Mouse (Mus musculus) embryonic facial prominence, embryonic 11.5 days (tissue): ENCODE measurements around the gene Eng. TPM values are rescaled to one million over a fixed set of nuclear protein-coding genes. Genes with fewer than 3 reads are reported as not detected.

Source experiments
- ATAC-seq: fragments of 200-750 bp; cut with Nextera tagmentation; replicated peaks from 2 replicates; pipeline ENCODE4 v1.8.0; 2017; ENCODE audit warnings: low read depth; ENCODE audit not compliant: insufficient number of reproducible peaks, low FRiP score, low TSS enrichment
- DNase-seq: peaks from one replicate; pipeline ENCODE4 v3.0.0-alpha.2; 2015; ENCODE audit warnings: low spot score
- H3K27ac ChIP-seq: fragments of 300-500 bp; sonication (generic); replicated peaks from 2 replicates; pipeline ENCODE4 v1.5.1; 2014; ENCODE audit warnings: mild to moderate bottlenecking, low read depth, low read length, control low read depth
- H3K27me3 ChIP-seq: fragments of 300-500 bp; sonication (generic); 2 replicates; pipeline ENCODE4 v1.6.1; 2014; ENCODE audit warnings: mild to moderate bottlenecking, low read length, moderate library complexity, mixed read lengths; ENCODE audit not compliant: control insufficient read depth, insufficient read depth
- H3K36me3 ChIP-seq: fragments of 300-500 bp; sonication (generic); replicated peaks from 2 replicates; pipeline ENCODE4 v1.6.1; 2014; ENCODE audit warnings: low read depth, mild to moderate bottlenecking, low read length, moderate library complexity, mixed read lengths; ENCODE audit not compliant: control insufficient read depth, insufficient read depth
- H3K4me1 ChIP-seq: fragments of 300-500 bp; sonication (generic); 2 replicates; pipeline ENCODE4 v1.6.1; 2014; ENCODE audit warnings: low read length, mixed read lengths; ENCODE audit not compliant: control insufficient read depth, insufficient read depth
- H3K4me2 ChIP-seq: fragments of 300-500 bp; sonication (generic); 2 replicates; pipeline ENCODE4 v1.6.1; 2014; ENCODE audit warnings: low read depth, mild to moderate bottlenecking, control low read depth, low read length, moderate library complexity
- H3K4me3 ChIP-seq: fragments of 300-500 bp; sonication (generic); 2 replicates; pipeline ENCODE4 v1.5.1; 2014; ENCODE audit warnings: low read depth, low read length, control low read depth
- H3K9ac ChIP-seq: fragments of 300-500 bp; sonication (generic); replicated peaks from 2 replicates; pipeline ENCODE4 v1.6.1; 2014; ENCODE audit warnings: mild to moderate bottlenecking, control low read depth, low read length
- H3K9me3 ChIP-seq: fragments of 300-500 bp; sonication (generic); replicated peaks from 2 replicates; pipeline ENCODE4 v1.6.1; 2016; ENCODE audit warnings: mild to moderate bottlenecking, low read length, inconsistent platforms, mixed read lengths; ENCODE audit not compliant: control insufficient read depth
- WGBS: fragments of 180-500 bp; shearing (Covaris S2); extraction: QIAGEN DNeasy Blood & Tissue Kit; methylation state at CpG from one replicate; pipeline ENCODE4 v1.1.7; 2014; 5-methylcytosine and 5-hydroxymethylcytosine counted together
- polyA plus RNA-seq: library from polyadenylated mRNA; unstranded; fragments of >200 nt; fragmentation: Nextera tagmentation; extraction: Ambion mirVana; gene quantifications from 2 replicates; pipeline ENCODE4 v1.2.1, GENCODE M21; 2014

Gene Eng
- polyA plus RNA-seq, 1 experiment from 2014 or later: 19.2 TPM

DNA sequence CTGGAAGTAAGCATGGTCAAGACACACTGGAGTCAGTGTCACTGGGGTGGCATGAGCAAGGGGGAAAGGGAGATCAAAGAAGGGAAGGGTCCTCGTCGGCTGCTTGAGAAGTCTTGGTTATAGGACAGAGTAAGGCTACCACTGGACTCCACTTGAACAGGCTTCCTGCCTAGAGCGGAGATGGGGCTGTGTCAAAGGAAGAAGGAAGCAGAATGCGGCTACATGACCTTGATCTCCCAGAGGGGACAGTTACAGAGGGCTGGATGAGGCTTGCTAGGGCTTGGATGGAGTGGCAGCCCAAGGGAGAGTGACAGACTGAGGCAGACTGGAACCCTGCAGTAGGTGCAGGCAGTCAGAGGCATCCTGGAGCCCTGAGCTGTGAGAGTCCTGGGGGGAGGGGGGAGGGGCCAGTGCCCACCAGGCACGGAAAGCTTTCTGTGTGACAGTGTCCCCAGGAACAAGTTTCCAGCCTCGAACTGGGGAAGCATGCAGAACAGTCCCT lies 5.8 kb upstream of the Eng start:
- ATAC-seq (no peak), DNase-seq (no peak)
- no peak overlapping the region for H3K27ac ChIP-seq
- H3K36me3 ChIP-seq: no peaks in the 10 kb centered on the region
- peak overlapping the region; percentile 22; the same call in 1 of the 2 replicates for H3K9ac ChIP-seq
- WGBS: 57% methylated on average over 6 of the region's 6 CpGs
- no peaks in the 10 kb centered on the region for H3K27me3 ChIP-seq
- no peaks in the 10 kb centered on the region; the same call in 1 of the 2 replicates for H3K4me1 ChIP-seq
- no peaks in the 10 kb centered on the region for H3K9me3 ChIP-seq
- no peak overlapping the region for H3K4me3 ChIP-seq
- no peak overlapping the region for H3K4me2 ChIP-seq

DNA sequence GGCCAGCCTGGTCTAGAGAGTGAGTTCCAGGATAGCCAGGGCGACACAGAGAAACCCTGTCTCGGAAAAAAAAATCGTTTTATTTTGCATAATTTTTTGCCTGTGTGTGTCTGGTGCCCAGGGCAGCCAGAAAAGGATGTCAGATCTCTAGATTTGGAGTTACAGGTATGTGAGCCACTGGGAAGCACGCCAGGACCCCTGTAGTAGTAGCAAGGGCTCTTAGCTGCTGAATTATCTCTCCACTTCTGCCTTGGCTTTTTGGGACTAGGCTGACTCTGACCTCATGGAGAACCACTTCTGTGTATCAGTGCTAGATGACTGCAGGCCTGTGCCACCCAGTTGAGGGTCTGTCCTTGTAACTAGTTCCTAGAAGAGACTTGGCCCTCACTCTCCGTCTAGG lies 4.6 kb upstream of the Eng start:
- no peak for DNase-seq
- H3K27me3 ChIP-seq: no peaks in the 10 kb centered on the region
- H3K4me1 ChIP-seq: no peaks in the 10 kb centered on the region; the same call in 1 of the 2 replicates
- H3K4me3 ChIP-seq: no peak overlapping the region
- no peaks in the 10 kb centered on the region for H3K36me3 ChIP-seq
- H3K9ac ChIP-seq: no peak overlapping the region
- no peaks in the 10 kb centered on the region for H3K9me3 ChIP-seq
- no peak overlapping the region for H3K4me2 ChIP-seq
- no peak overlapping the region for H3K27ac ChIP-seq
- no peak for ATAC-seq
- WGBS: 88% methylated on average over 5 of the region's 5 CpGs

DNA sequence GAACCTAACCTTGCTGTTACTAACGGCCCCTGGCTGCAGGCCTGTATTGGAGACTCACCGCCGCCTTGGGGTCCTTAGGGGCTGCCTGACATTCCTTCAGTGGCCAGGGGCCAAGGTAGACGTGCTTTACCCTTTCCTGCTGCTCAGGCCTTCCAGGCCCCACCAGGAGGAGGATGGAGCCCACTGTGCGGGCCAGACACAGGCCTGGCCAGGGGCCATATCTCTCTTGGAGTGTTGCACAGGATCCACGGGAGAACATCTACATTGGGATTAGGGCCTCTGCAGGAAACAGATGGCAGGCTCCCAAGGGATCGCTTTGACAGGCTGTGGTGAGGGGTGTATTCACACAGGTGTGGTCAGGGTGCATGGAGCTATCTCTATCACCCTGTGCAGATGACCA lies 3.6 kb upstream of the Eng start:
- H3K9ac ChIP-seq: no peak overlapping the region
- DNase-seq (no peak), ATAC-seq (no peak)
- H3K36me3 ChIP-seq: no peaks in the 10 kb centered on the region
- no peak overlapping the region for H3K4me3 ChIP-seq
- H3K4me1 ChIP-seq: no peaks in the 10 kb centered on the region; the same call in 1 of the 2 replicates
- no peak overlapping the region for H3K27ac ChIP-seq
- no peaks in the 10 kb centered on the region for H3K9me3 ChIP-seq
- H3K27me3 ChIP-seq: no peaks in the 10 kb centered on the region
- 72% methylated on average over 7 of the region's 7 CpGs for WGBS
- no peak overlapping the region for H3K4me2 ChIP-seq

DNA sequence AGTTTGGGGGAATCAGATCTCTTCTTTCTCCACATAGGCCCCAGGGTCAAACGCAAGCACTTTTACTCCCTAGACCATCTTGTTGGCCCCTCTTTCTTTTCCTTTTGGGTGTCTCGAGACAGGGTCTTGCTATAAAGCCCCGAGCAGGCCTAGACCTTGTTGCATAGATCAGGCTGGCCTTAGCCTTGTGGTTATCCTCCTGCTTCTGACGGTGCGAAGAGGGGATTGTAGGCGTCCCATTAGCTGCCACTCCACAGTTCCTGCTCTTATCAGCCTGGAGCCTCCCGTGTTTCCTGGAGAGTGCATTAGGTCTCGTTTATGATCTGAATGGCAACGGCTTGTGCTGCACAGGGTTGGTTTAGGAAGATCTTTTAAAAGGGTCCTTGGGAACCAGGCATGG lies 2.3 kb upstream of the Eng start:
- H3K9ac ChIP-seq: no peak overlapping the region
- no peaks in the 10 kb centered on the region; the same call in 1 of the 2 replicates for H3K4me1 ChIP-seq
- H3K9me3 ChIP-seq: no peaks in the 10 kb centered on the region
- no peaks in the 10 kb centered on the region for H3K36me3 ChIP-seq
- no peak overlapping the region for H3K4me2 ChIP-seq
- no peak overlapping the region for H3K4me3 ChIP-seq
- H3K27ac ChIP-seq: no peak overlapping the region
- 78% methylated on average over 9 of the region's 9 CpGs for WGBS
- no peaks in the 10 kb centered on the region for H3K27me3 ChIP-seq
- DNase-seq: no peak
- ATAC-seq: no peak

DNA sequence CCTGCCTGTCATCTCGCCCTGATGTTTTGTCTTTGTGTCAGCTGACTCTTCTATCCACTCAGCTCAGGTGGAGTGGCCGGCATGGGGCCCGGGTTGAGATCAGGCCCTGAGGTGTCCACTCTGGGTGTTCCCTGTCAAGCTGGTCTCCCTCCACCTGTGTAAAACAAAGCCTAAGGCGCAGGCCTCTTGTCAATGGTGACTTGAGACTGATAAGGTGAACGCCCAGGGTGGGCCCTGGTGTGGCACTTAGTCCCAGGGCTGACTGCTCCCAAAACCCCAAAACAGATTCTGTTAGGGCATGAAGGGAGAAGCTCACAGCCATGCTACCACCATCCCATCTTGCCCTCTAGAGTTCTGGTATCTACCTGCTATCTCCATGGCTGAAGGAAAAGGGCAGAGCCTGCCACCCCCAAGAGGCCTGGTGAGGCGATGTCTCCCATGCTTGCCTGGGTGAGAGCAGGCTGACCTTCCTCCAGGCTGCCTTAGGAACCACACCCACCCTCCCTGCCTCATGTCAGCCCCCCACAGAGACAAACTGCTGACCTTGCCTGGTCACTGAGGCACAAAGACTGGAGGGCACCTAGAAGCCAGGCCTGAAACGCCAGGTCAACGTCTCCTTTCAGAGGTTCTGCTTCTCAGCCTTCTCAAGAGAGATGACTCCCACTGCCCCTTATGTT lies 1.5 kb upstream of the Eng start:
- no peak overlapping the region for H3K9ac ChIP-seq
- 87% methylated on average over 8 of the region's 8 CpGs for WGBS
- no peak overlapping the region for H3K27ac ChIP-seq
- ATAC-seq: no peak
- no peaks in the 10 kb centered on the region for H3K27me3 ChIP-seq
- H3K4me1 ChIP-seq: no peaks in the 10 kb centered on the region; the same call in 1 of the 2 replicates
- DNase-seq: no peak
- no peak overlapping the region for H3K4me2 ChIP-seq
- H3K4me3 ChIP-seq: no peak overlapping the region
- no peaks in the 10 kb centered on the region for H3K36me3 ChIP-seq
- no peaks in the 10 kb centered on the region for H3K9me3 ChIP-seq

DNA sequence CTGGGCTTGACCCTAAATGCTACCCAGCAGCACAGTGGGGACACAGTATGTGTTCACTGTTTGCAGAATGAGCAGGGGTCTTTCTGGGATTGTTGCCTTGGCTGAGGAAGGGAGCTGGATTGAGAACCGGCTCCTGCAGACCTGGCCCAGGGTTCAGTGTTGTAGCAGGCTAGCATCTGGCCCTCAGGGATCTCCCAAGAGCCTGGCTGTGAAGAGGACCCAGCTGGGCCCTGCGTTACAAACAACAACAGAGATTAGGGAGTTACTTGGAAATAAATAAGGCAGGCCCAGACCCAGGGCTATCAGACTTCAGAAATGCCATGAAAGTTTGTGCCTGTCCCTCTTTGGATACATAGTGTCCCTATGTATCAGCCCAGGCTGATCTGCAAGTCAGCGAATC lies 748 bp upstream of the Eng start:
- no peak overlapping the region for H3K27ac ChIP-seq

DNA sequence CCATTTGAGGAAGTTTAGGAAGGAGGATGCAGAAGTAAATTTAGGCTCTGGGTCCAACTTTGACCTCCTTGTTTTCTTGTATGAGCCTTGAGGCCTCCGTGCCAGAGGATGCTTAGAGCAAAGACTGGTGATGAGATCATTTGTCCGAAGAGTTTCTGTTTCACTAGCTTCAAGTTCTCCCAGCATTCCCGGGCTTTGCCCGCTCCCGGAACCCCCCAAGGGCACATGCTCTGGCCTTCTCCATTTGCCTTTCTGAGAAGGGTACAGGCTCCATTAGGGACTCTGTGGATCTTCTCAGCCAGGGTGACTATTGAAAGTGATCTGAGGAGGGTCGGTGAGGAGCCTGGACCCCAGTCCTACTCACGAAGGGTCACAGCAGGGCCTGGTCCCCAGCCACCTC lies 971 bp downstream of the Eng start:
- Histone ChIP-seq H3K36me3 (no peaks in the 10 kb centered on the region), H3K4me3 (no peak overlapping the region), H3K27me3 (no peaks in the 10 kb centered on the region), H3K9ac (no peak overlapping the region), H3K4me1 (no peaks in the 10 kb centered on the region), H3K27ac (no peak overlapping the region), H3K4me2 (no peak overlapping the region), H3K9me3 (no peaks in the 10 kb centered on the region)
- no peak for ATAC-seq
- WGBS: 88% methylated on average over 7 of the region's 7 CpGs
- DNase-seq: no peak

More for the DNA sequence above, 748 bp upstream of the Eng start:
- Histone ChIP-seq H3K9ac (no peak overlapping the region), H3K27me3 (no peaks in the 10 kb centered on the region), H3K9me3 (no peaks in the 10 kb centered on the region), H3K4me3 (no peak overlapping the region), H3K4me1 (no peaks in the 10 kb centered on the region; the same call in 1 of the 2 replicates), H3K4me2 (no peak overlapping the region), H3K36me3 (no peaks in the 10 kb centered on the region)
- 66% methylated on average over 3 of the region's 3 CpGs for WGBS
- ATAC-seq (no peak), DNase-seq (no peak)

DNA sequence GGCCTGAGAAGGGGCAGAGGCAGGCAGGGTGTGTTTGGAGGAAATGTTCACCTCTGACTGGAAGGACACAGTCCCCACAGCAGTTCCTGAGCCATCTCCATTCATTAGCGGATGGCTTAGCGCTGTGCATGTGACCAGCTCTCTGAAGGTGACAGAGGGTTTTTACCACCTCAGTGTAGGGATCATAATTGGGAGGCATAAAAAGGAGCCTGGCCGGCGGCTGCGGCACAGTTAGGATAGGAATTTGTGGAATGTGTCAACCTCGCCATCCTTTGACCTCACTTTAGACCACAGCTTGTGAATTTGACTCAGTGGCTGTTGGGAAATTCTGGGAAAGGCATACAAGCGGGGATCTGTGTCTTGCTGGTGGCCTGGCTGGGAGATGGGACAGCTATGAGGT lies 7.4 kb downstream of the Eng start:
- H3K4me1 ChIP-seq: peaks cover 3% of the 10 kb centered on the region
- 27% methylated on average over 7 of the region's 7 CpGs for WGBS
- H3K27ac ChIP-seq: no peak overlapping the region
- no peak overlapping the region for H3K9ac ChIP-seq
- H3K4me3 ChIP-seq: no peak overlapping the region
- no peaks in the 10 kb centered on the region for H3K36me3 ChIP-seq
- no peak for DNase-seq
- H3K4me2 ChIP-seq: no peak overlapping the region
- H3K27me3 ChIP-seq: no peaks in the 10 kb centered on the region
- H3K9me3 ChIP-seq: no peaks in the 10 kb centered on the region
- ATAC-seq: no peak
